Mouse (Mus musculus) spleen, postnatal 14 days (tissue): ENCODE measurements around the gene Pik3r2.

Source experiments
- DNase-seq, 2 experiments: peaks; one replicate each; pipeline ENCODE4 v3.0.0; 2021 to 2022; ENCODE audit warnings: low spot score in 2 of 2

Pik3r2 gene

DNA sequence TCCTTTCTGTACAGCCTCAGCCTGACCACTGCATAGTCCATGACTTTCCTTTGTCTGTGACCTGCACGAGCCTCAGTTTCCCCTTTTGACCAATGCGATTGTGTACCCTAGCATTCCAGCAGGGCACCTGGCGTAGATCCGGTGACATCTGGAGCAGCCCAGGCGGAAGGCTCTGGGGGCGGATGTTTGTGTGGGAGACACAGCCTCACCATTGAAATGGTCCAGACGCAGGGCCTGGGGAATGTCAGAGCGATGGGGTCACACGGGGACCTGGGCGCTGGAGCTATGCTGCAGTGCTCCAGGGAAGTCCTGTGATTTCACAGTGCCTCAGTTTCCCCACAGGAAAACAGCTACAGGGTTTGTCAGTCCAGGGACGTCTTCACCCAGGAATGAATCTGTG, 34.3 kb downstream of the Pik3r2 start:
- no peak for DNase-seq

- DNase-seq: no peak
Measured at GRCm38 (mm10) chr8:70741661-70742060, 34.9 kb downstream of the Pik3r2 start.

DNA sequence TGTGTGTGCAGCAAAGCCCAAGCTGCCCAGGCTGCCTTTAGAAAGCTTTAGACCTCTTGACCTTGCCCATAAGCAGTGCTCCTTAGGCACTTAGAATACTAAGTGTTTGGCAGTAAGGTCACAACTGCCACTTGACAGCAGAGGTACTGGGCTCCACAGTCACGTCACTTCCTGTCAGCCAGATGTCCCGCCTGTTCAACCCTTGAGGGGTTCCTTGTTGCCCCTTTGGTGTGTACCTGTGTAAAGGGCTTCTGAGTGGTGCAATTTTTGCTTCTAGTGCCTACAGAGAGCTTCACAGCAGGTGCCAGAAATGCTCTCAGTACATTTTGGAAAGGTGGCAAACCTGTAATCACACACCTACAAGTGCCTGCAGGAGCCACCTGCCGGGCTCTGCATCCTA, 38.3 kb downstream of the Pik3r2 start:
- DNase-seq: no peak

- no peak for DNase-seq
Measured at GRCm38 (mm10) chr8:70737705-70738104, 38.8 kb downstream of the Pik3r2 start.

DNA sequence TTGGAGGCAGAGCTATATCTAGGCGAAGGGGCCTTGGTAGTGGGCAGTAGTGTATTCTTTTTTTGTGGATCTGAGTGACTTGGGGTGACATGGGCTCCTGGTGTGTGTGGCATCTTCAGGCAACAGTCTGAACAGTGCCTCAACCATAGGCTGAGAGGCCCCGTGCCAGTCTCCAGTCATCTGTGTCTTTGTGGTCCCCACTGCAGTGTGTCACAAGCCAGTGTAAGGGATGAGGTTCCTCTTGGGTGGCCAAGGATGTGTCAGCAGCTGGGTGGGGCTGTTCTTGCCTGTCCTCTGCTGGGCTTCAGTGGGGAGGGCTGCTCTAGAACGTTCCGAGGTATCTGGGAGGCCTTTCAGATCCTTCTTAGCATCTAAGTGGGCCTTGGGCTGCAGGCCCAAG, 45.6 kb downstream of the Pik3r2 start:
- DNase-seq: no peak

DNA sequence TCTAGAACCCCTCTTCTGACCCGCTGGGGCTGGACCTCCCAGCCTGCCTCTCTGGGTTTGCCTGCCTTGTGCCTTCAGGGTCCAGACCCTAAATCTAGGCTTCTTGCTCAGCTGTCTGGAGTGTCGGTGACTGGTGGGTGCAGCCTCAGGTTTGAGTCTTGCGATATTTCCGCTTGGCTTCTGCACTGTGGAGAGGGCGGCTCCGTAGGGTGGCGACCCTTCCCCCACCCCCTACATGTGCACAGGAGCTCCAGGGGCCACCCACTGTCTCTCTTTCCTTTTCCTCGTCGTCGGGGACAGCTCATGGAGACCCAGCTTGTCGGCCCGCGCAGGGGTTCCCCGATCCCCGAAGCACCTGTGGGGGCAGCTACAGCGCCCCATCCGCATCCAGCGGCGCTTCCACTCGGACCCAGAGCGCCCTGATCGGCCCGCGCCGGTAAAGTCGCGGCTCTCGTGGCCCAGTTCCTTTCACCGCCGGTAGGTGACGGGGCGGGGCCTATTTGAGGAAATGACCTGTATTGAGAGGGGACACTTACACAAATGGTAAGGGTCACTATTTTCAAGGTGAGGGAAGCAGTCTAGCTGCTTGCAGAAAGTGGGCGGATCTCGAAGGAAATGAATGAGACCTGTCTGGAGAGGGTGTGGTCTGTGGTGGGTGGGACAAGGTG, 46.6 kb downstream of the Pik3r2 start:
- DNase-seq: peak; percentile 43 to 53

- DNase-seq: no peak
Measured at GRCm38 (mm10) chr8:70726721-70727120, 49.8 kb downstream of the Pik3r2 start.

GRCm38 (mm10) chr8:70725792-70726447, 50.6 kb downstream of the Pik3r2 start:
- DNase-seq: no peak

DNA sequence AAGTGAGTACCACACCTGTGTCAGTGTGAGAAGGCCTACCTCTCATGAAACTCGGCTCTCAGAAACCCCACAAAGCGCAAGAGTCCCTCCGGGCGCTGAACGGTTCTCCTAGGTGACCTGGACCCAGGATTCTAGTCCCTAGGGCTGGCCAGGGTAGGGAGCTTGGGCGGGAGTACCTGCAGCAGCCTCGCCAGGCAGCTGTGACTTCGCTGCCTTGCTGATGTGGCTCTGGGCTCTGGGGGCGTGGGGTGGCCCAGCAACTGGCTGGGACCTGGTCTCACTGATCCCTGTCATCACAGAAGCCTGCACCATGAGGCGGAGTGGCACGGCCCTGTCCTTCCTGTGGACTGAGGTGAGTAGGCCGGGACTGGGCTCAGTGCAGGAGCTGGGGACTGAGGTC, 52.3 kb downstream of the Pik3r2 start:
- DNase-seq: no peak

GRCm38 (mm10) chr8:70723486-70724210, 52.9 kb downstream of the Pik3r2 start, which contains the start of gene Pde4c:
Pde4c (plus strand) TSS chr8:70723720.
- no peak for DNase-seq

- DNase-seq: no peak
Measured at GRCm38 (mm10) chr8:70721601-70722000, 54.9 kb downstream of the Pik3r2 start.

- peak; percentile 56 to 81 for DNase-seq
Measured at GRCm38 (mm10) chr8:70720739-70721138, 55.8 kb downstream of the Pik3r2 start.

GRCm38 (mm10) chr8:70719796-70720270, 56.7 kb downstream of the Pik3r2 start:
- DNase-seq: no peak

GRCm38 (mm10) chr8:70718297-70718696, 58.2 kb downstream of the Pik3r2 start, which contains the start of gene Gm3336:
Gm3336 (plus strand) TSS chr8:70718543.
- DNase-seq: peak; percentile 55 to 79
